9 mouse cellular contexts compared by ENCODE assay signal in the genomic region with DNA sequence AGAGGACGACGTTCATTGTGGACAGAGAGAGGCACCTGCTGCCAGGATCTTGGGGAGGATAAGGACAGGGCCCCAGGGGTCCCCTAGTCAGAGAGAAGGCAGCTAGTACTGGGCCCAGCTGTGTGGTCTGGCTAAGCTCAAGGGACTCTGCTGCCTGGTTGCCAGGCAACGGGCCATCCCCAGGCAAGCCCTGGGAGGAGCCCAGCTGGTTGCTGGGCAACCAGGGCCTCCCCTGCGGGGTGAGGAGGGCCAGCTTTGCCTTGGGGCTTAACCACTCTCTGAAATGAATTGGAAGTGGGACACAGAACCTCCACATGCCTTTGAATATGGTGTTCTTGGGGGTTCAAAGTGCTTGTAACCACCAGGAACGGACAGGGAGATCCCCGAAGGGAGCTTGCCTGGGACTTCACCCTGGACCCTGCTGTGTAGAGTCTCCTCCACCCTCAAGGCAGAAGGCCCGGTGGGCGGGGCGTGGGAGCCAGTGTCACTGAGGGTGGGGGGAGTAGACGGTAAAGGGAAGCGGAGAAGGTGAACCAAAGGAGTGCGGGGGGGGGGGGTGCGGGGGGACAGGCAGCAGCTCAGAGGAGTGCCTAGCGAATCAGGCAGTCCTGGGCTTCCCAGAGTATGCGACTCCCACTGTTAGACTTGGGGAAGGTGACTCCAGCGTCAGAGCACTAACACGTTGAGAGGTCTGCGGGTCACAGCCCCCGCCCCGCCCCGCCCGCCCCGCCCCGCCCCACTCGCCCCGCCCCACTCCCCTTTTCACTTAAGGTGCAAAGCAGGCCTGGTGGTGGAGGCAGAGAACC. TPM values are rescaled to one million over a fixed set of nuclear protein-coding genes. Genes with fewer than 3 reads are reported as not detected.
DNase-seq lines count a peak whose midpoint lies in the region; ATAC-seq lines count a peak whose summit lies in the region.
"Had no signal": no experiment of that assay in that cellular context is flagged by ENCODE, and none has a peak within 500 bp of the region (broad histone marks: within the 10 kb centered on the region; RNA-seq: fewer than 3 reads in every experiment).

Gene Fam92b, minus strand, starts transcription at position 149 of the 806 bp plus-strand sequence.

- intact Hi-C loops in left cerebral cortex, postnatal 4 days (cut with DNase I) = loop anchor here (5.0 kb wide), 1 partner anchor 420 kb away; no protein-coding TSS in a partner anchor

- peaks cover 7% of the 10 kb centered on the region for H3K27me3 ChIP-seq in embryonic facial prominence, embryonic 11.5 days (ENCODE audit: control insufficient read depth, insufficient read depth, low read length)
- peaks cover 72% of the 10 kb centered on the region for H3K27me3 ChIP-seq in hindbrain, embryonic 10.5 days (ENCODE audit: insufficient read depth, poor library complexity, severe bottlenecking)
- H3K27me3 ChIP-seq in midbrain, embryonic 12.5 days = peaks cover 38% of the 10 kb centered on the region

- peak; percentile 82 for ATAC-seq in embryonic facial prominence, embryonic 11.5 days (replicated peaks; ENCODE audit: insufficient number of reproducible peaks, low FRiP score, low TSS enrichment, low read depth)
- ATAC-seq in midbrain, embryonic 12.5 days (ENCODE audit: low FRiP score, low read depth) = peak; percentile 93
- ATAC-seq in megakaryocyte, adult 5-6 weeks (ENCODE audit: poor library complexity, severe bottlenecking) = no peak

- H3K27ac ChIP-seq in embryonic facial prominence, embryonic 11.5 days (replicated peaks; ENCODE audit: low read depth, low read length) = peak within 1 kb of the TSS; percentile 67
- H3K27ac ChIP-seq in hindbrain, embryonic 10.5 days = peak within 1 kb of the TSS; percentile 87
- H3K27ac ChIP-seq in midbrain, embryonic 12.5 days (replicated peaks) = peak within 1 kb of the TSS; percentile 97

- no peak within 1 kb of the TSS for H3K4me3 ChIP-seq in embryonic facial prominence, embryonic 11.5 days (ENCODE audit: low read depth, low read length)
- H3K4me3 ChIP-seq in hindbrain, embryonic 10.5 days = peak within 1 kb of the TSS; percentile 46
- peak within 1 kb of the TSS; percentile 29 for H3K4me3 ChIP-seq in midbrain, embryonic 12.5 days

- no peaks in the 10 kb centered on the region for H3K9me3 ChIP-seq in embryonic facial prominence, embryonic 11.5 days (replicated peaks; ENCODE audit: control insufficient read depth, low read length)
- H3K9me3 ChIP-seq in hindbrain, embryonic 10.5 days = no peaks in the 10 kb centered on the region
- H3K9me3 ChIP-seq in midbrain, embryonic 12.5 days = no peaks in the 10 kb centered on the region

- H3K4me1 ChIP-seq in embryonic facial prominence, embryonic 11.5 days (ENCODE audit: control insufficient read depth, insufficient read depth, low read length) = peaks cover 16% of the 10 kb centered on the region
- H3K4me1 ChIP-seq in hindbrain, embryonic 10.5 days (replicated peaks) = peaks cover 75% of the 10 kb centered on the region
- peaks cover 48% of the 10 kb centered on the region for H3K4me1 ChIP-seq in midbrain, embryonic 12.5 days

- peak; percentile 52 for DNase-seq in urinary bladder, postnatal 14 days (ENCODE audit: low spot score)
- DNase-seq in urinary bladder, postnatal 10 days (ENCODE audit: low spot score) = no peak
- peak; percentile 91 for DNase-seq in embryonic facial prominence, embryonic 11.5 days (ENCODE audit: low spot score)
- peak; percentile 91 for DNase-seq in hindbrain, embryonic 10.5 days (ENCODE audit: low spot score)
- peak; percentile 87 for DNase-seq in left cerebral cortex, postnatal 4 days
- peak; percentile 17 to 58 for DNase-seq in spleen, postnatal 10 days (ENCODE audit: low spot score in 2 of 2)

- peak within 1 kb of the TSS; percentile 44 for H3K9ac ChIP-seq in embryonic facial prominence, embryonic 11.5 days (replicated peaks; ENCODE audit: low read length)
- H3K9ac ChIP-seq in midbrain, embryonic 12.5 days (replicated peaks) = peak within 1 kb of the TSS; percentile 34

- peak within 1 kb of the TSS; percentile 54 for H3K4me2 ChIP-seq in embryonic facial prominence, embryonic 11.5 days (ENCODE audit: low read depth, low read length)
- H3K4me2 ChIP-seq in midbrain, embryonic 12.5 days (replicated peaks) = peak within 1 kb of the TSS; percentile 59

- H3K36me3 ChIP-seq in embryonic facial prominence, embryonic 11.5 days (replicated peaks; ENCODE audit: control insufficient read depth, insufficient read depth, low read depth, low read length) = no peaks in the 10 kb centered on the region
- no peaks in the 10 kb centered on the region for H3K36me3 ChIP-seq in hindbrain, embryonic 10.5 days
- H3K36me3 ChIP-seq in midbrain, embryonic 12.5 days = no peaks in the 10 kb centered on the region

- WGBS in embryonic facial prominence, embryonic 11.5 days = under 1% methylated on average over 24 of the region's 26 CpGs
- WGBS in hindbrain, embryonic 10.5 days = under 1% methylated on average over 26 of the region's 26 CpGs
- WGBS in midbrain, embryonic 12.5 days = under 1% methylated on average over 18 of the region's 26 CpGs

RNA-seq across cellular contexts. Expression of gene Fam92b, which starts in this region (rescaled TPM):
- 1.4 and 1.5 TPM in 2 replicates for polyA plus RNA-seq in embryonic facial prominence, embryonic 11.5 days (2014; fragmentation: Nextera tagmentation; extraction: Ambion mirVana)
- polyA plus RNA-seq in hindbrain, embryonic 10.5 days (2016; fragmentation: Nextera tagmentation; extraction: Ambion mirVana) = 0.95 and 4.1 TPM in 2 replicates
- not detected for total RNA-seq in left cerebral cortex, postnatal 4 days (2021)
- polyA plus RNA-seq in midbrain, embryonic 12.5 days (2016; fragmentation: Nextera tagmentation; extraction: Ambion mirVana) = 1.3 and 2.3 TPM in 2 replicates
- not detected in 2 replicates for total RNA-seq in megakaryocyte, adult 5-6 weeks (2015)
- not detected in 2 replicates for total RNA-seq in megakaryocyte, adult 5-6 weeks (2017)
- total RNA-seq: gastrocnemius, postnatal 4 days had no signal

Comparison
In these comparisons a context has a peak if more than half of its experiments do, and no peak if none do; other contexts are left out.
1. Peak in DNase-seq in left cerebral cortex, postnatal 4 days; RNA of the gene not detected or under 1 TPM.